Mouse (Mus musculus) neural tube, embryonic 15.5 days (tissue): Measurements from ENCODE around the gene Sppl2c. TPM values are rescaled to one million over a fixed set of nuclear protein-coding genes. Genes with fewer than 3 reads are reported as not detected.

ENCODE experiments used
- polyA plus RNA-seq: library from polyadenylated mRNA; unstranded; fragments of >200 nt; fragmentation: Nextera tagmentation; extraction: Ambion mirVana; gene quantifications from 2 replicates; pipeline ENCODE4 v1.2.1, GENCODE M21; 2015

The Sppl2c gene
- polyA plus RNA-seq, 1 experiment from 2014 or later, result not detected

Other genes with a start within 250 kb of the Sppl2c start
- 231 and 244 TPM in 2 replicates for gene Nsf, start 232.3 kb upstream of the Sppl2c start, polyA plus RNA-seq
- 147 and 171 TPM in 2 replicates for gene Arf2, start 219.6 kb upstream of the Sppl2c start, polyA plus RNA-seq
- gene Crhr1, start 53.5 kb upstream of the Sppl2c start, polyA plus RNA-seq, result 5.6 and 6.6 TPM in 2 replicates
- gene Mapt, start 45.1 kb downstream of the Sppl2c start, polyA plus RNA-seq, result 880 and 1,075 TPM in 2 replicates